Mouse (Mus musculus) ES-E14 (cell line): ENCODE results near the gene Clic1. TPM values are rescaled to one million over a fixed set of nuclear protein-coding genes. Genes with fewer than 3 reads are reported as not detected.

Experiments
- DNase-seq: peaks from one replicate; pipeline ENCODE4 v3.0.0-alpha.2; 2013; ENCODE audit warnings: low read depth, low spot score
- H3K27ac ChIP-seq: 2 replicates; pipeline ENCODE4 v1.5.1; 2012; ENCODE audit warnings: low read depth, mild to moderate bottlenecking, low read length, moderate library complexity, mixed read lengths; ENCODE audit not compliant: poor library complexity, insufficient read depth, severe bottlenecking
- H3K36me3 ChIP-seq: 2 replicates; pipeline ENCODE4 v1.6.1; 2012; ENCODE audit warnings: mild to moderate bottlenecking, low read length, moderate library complexity, mixed read lengths; ENCODE audit not compliant: control insufficient read depth, poor library complexity, insufficient read depth, severe bottlenecking
- H3K4me1 ChIP-seq, 2 experiments: fragments of 150-350 bp in 1 of 2; sonication (generic) in 1 of 2; 2 replicates each; pipeline ENCODE4 v1.6.1; 2012; ENCODE audit warnings: low read length in 2 of 2, mild to moderate bottlenecking in 1 of 2, mixed read lengths in 1 of 2; ENCODE audit not compliant: control insufficient read depth in 2 of 2, insufficient read depth in 2 of 2, poor library complexity in 1 of 2
- H3K4me3 ChIP-seq, 2 experiments: fragments of 150-350 bp in 1 of 2; sonication (generic) in 1 of 2; 2 replicates each; pipeline ENCODE4 v1.5.1; 2012; ENCODE audit warnings: low read length in 2 of 2, low read depth in 1 of 2, mild to moderate bottlenecking in 1 of 2, mixed read lengths in 1 of 2; ENCODE audit not compliant: insufficient read depth in 1 of 2, poor library complexity in 1 of 2, severe bottlenecking in 1 of 2
- H3K9ac ChIP-seq: 2 replicates; pipeline ENCODE4 v1.6.1; 2012; ENCODE audit warnings: low read depth, mild to moderate bottlenecking, low read length, mixed read lengths; ENCODE audit not compliant: poor library complexity, insufficient read depth, severe bottlenecking
- H3K9me3 ChIP-seq: fragments of 150-350 bp; sonication (generic); 2 replicates; pipeline ENCODE4 v1.6.1; 2012; ENCODE audit warnings: low read depth, mild to moderate bottlenecking, low read length; ENCODE audit not compliant: control insufficient read depth, insufficient read depth
- CHD2 ChIP-seq: IDR thresholded peaks from 2 replicates; pipeline ENCODE4 v1.6.1; 2014; ENCODE audit warnings: mild to moderate bottlenecking, low read depth, low read length, inconsistent platforms
- HCFC1 ChIP-seq: IDR thresholded peaks from 2 replicates; pipeline ENCODE4 v1.6.1; 2012; ENCODE audit warnings: low read length, inconsistent platforms, borderline replicate concordance; ENCODE audit not compliant: insufficient read depth
- MAFK ChIP-seq: IDR thresholded peaks from 2 replicates; pipeline ENCODE4 v1.6.1; 2014; ENCODE audit warnings: mild to moderate bottlenecking, low read depth, low read length, inconsistent platforms; ENCODE audit not compliant: insufficient read depth
- ZC3H11A ChIP-seq: IDR thresholded peaks from 2 replicates; pipeline ENCODE4 v1.6.1; 2012; ENCODE audit warnings: low read depth, mild to moderate bottlenecking, inconsistent platforms, low read length, borderline replicate concordance
- ZNF384 ChIP-seq: IDR thresholded peaks from 2 replicates; pipeline ENCODE4 v1.6.1; 2012; ENCODE audit warnings: low read depth, low read length, inconsistent platforms
- in situ Hi-C, 2 experiments: fragments of 600-800 bp; cut with MboI; formaldehyde crosslinking; loops; one replicate each; pipeline ENCODE4 v1.15.1; 2025; ENCODE audit warnings: low sequenced_read_pairs in 2 of 2, inconsistent platforms in 1 of 2; ENCODE audit not compliant: unreplicated experiment in 2 of 2
- total RNA-seq: library from RNA; depleted of rRNA; stranded (reverse); fragments of 300-350 nt; gene quantifications from 2 replicates; pipeline ENCODE4 v1.2.3, GENCODE M21; 2012

Gene Clic1
- total RNA-seq, 1 experiment = 133 TPM

DNA sequence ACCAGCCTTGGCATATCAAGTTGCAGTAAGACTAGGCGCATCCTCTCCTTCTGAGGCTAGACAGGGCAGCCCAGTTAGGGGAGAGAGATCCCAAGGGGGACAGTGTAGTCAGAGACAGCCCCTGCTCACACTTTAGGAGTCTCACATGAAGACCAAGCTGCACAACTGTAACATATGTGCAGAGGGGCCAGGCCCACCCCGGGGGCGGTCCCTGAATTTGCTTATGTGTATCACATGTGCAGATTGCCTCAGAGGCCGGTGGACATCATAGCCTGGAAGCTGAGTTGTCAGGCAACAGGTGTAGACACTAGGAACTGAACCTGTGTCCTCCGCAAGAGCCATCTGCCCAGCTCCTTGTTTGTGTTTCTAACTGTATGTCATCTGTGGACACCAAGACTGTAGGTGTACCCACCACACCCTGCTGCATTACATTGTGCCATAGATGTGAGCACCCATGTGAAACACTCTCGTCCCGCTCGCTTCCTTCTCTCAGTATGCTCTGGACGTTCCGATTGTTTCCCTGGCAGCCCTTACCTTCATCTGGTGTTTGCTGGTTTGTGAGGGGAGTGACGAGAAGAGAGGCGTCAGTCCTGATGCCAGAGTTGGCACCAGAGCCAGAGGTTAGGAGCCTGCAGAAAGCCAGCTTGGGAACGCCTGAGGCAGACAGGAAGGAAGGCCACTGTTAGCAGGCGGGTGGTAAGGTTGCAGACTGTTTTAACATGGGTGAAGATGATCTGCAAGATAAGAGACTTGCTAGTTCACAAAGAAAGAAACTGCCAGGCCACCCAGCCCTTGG, 42.8 kb downstream of the Clic1 start:
- Histone ChIP-seq H3K36me3 (peaks cover 12% of the 10 kb centered on the region; the same call in 1 of the 2 replicates), H3K9me3 (no peaks in the 10 kb centered on the region), H3K9ac (no peak overlapping the region), H3K4me3 (no peak overlapping the region), H3K27ac (no peak overlapping the region), H3K4me1 (peaks cover 0 to 2% of the 10 kb centered on the region in 2 experiments; a peak in 1 of 4 replicates)
- TF ChIP-seq HCFC1 = no peak
- no peak for TF ChIP-seq ZNF384
- TF ChIP-seq CHD2 = no peak
- TF ChIP-seq MAFK = no peak
- TF ChIP-seq ZC3H11A = no peak
- in situ Hi-C loops = no loop called here
- DNase-seq = no peak

DNA sequence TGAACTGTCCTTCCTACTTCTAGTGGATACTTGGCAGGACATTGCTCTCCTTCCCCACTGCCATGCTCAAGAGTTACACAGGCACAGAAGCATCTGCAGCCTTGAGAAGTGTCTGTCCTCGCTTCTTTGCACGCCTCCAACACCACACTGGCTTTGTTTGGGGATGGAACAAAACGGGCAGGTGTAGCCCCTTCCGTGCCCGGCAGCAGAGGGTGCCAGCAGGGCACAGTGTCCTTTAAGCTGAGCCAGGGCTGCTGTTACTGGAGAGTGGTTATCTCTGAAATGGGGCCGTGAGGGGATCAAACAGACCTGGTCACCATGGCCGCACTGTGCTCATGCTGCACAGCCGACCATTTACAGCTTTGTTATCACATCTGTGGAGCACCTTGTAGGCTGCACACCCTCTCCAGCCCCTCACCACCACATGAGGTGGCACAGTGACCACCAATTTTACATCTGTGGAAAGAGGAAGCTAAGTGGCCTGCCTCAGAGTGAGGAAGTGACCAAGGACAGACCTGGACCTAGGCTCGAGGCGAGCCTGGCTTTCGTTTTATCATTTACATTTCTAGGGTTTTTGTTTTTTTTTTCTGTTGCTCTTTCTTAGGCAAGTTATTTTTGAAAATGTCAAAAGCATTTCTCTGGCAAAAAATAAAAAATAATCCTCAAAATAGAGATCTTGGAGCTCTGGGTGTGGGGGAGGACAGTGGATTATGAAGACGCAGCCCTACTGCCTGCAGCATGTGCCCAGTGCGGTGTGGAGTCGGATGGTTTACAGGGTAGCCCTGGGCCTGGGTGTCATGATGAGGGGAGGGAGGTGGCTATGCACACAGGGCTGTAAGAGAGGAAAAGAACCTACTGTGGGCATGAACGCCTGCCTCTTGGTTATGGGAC, 45.0 kb downstream of the Clic1 start:
- DNase-seq = no peak
- Histone ChIP-seq H3K27ac (no peak overlapping the region), H3K9ac (no peak overlapping the region), H3K4me1 (peaks cover 0 to 4% of the 10 kb centered on the region in 2 experiments; a peak in 1 of 4 replicates), H3K9me3 (no peaks in the 10 kb centered on the region), H3K36me3 (peaks cover 16% of the 10 kb centered on the region; the same call in 1 of the 2 replicates), H3K4me3 (no peak overlapping the region)
- TF ChIP-seq CHD2 (no peak), ZC3H11A (no peak), HCFC1 (no peak), MAFK (no peak), ZNF384 (no peak)
- in situ Hi-C loops = no loop called here

DNA sequence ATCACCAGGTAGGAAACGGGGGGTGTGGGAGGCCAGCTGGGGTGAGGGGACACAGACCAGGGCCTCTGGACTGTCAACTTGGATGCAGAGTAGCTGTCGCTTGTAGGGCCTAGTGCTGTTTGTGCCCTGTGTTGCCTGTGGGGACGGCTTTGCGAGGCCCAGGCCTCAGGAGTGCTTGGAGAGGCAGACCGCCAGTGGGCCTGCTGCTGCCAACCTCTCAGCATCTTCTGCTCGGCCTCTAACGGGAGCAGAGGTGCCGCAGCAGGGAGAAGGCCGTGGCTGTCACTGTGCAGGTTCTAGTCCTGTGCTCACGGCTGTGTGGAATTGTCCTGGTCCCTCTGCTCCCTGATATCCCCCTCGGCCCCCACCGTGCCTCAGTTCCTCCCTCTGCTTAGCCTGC, 46.8 kb downstream of the Clic1 start:
- no peak overlapping the region for H3K4me3 ChIP-seq
- in situ Hi-C loops = no loop called here
- TF ChIP-seq CHD2 (no peak), ZC3H11A (no peak), HCFC1 (no peak), ZNF384 (no peak), MAFK (no peak)
- H3K9me3 ChIP-seq = no peaks in the 10 kb centered on the region
- no peak overlapping the region for H3K27ac ChIP-seq
- peaks cover 21% of the 10 kb centered on the region; the same call in 1 of the 2 replicates for H3K36me3 ChIP-seq
- peaks cover 0 to 8% of the 10 kb centered on the region in 2 experiments; a peak in 1 of 4 replicates for H3K4me1 ChIP-seq
- DNase-seq = no peak
- no peak overlapping the region for H3K9ac ChIP-seq

DNA sequence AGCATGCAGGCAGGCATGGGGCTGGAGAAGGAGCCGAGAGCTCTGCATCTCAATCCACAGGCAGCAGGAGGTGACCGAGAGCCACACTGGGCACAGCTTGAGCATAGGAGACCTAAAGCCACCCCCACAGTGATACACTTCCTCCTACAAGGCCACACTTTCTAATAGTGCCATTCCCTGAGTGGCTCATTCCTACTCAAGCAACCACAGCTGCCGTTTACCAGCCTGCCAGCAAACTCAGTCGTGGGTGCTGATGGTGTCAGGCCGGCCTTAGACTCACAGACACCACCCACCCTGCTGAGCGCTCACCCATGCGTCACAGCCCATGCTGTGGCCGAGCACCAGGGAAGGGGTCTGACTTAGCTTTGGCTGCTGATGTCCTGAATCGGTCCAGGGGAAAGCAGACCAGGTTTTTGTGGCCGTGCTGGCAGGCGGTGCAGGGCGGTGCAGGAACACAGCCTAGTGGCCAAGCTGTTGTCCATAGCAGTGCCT, 47.4 kb downstream of the Clic1 start:
- H3K9ac ChIP-seq = no peak overlapping the region
- peaks cover 0 to 8% of the 10 kb centered on the region in 2 experiments; a peak in 1 of 4 replicates for H3K4me1 ChIP-seq
- no peak overlapping the region for H3K4me3 ChIP-seq
- H3K9me3 ChIP-seq = no peaks in the 10 kb centered on the region
- in situ Hi-C loops = no loop called here
- no peak overlapping the region for H3K27ac ChIP-seq
- no peak for DNase-seq
- TF ChIP-seq CHD2 (no peak), HCFC1 (no peak), ZNF384 (no peak)
- peaks cover 26% of the 10 kb centered on the region; the same call in 1 of the 2 replicates for H3K36me3 ChIP-seq
